Mouse (Mus musculus) ovary, postnatal 10 days (tissue): Measurements from ENCODE around the gene Zfhx3.

Experiments
- DNase-seq: peaks from one replicate; pipeline ENCODE4 v3.0.0; 2022; ENCODE audit warnings: low spot score

Gene Zfhx3

GRCm38 (mm10) chr8:108935834-108936694, 993.6 kb downstream of the Zfhx3 start:
- DNase-seq, result no peak

GRCm38 (mm10) chr8:108936695-108937448, 994.4 kb downstream of the Zfhx3 start:
- no peak for DNase-seq

- no peak for DNase-seq
Measured at GRCm38 (mm10) chr8:108937904-108938455, 995.5 kb downstream of the Zfhx3 start.

GRCm38 (mm10) chr8:108942686-108943085, 1000.2 kb downstream of the Zfhx3 start:
- DNase-seq, result no peak

- no peak for DNase-seq
Measured at GRCm38 (mm10) chr8:108943132-108943531, 1000.7 kb downstream of the Zfhx3 start.

GRCm38 (mm10) chr8:108944312-108944711, 1001.9 kb downstream of the Zfhx3 start:
- DNase-seq, result no peak

- no peak for DNase-seq
Measured at GRCm38 (mm10) chr8:108950311-108950710, 1007.9 kb downstream of the Zfhx3 start.

- no peak for DNase-seq
Measured at GRCm38 (mm10) chr8:108951560-108951959, 1009.1 kb downstream of the Zfhx3 start.

GRCm38 (mm10) chr8:108956416-108956815, 1014.0 kb downstream of the Zfhx3 start:
- no peak for DNase-seq

GRCm38 (mm10) chr8:108962516-108962915, 1020.1 kb downstream of the Zfhx3 start:
- no peak for DNase-seq

GRCm38 (mm10) chr8:108963181-108963580, 1020.7 kb downstream of the Zfhx3 start:
- no peak for DNase-seq

- DNase-seq, result no peak
Measured at GRCm38 (mm10) chr8:108966041-108966440, 1023.6 kb downstream of the Zfhx3 start.

- no peak for DNase-seq
Measured at GRCm38 (mm10) chr8:108973639-108974325, 1031.3 kb downstream of the Zfhx3 start.

- DNase-seq, result no peak
Measured at GRCm38 (mm10) chr8:108977693-108978361, 1035.4 kb downstream of the Zfhx3 start.

- no peak for DNase-seq
Measured at GRCm38 (mm10) chr8:108978362-108978750, 1035.9 kb downstream of the Zfhx3 start.

- no peak for DNase-seq
Measured at GRCm38 (mm10) chr8:108984904-108985303, 1042.5 kb downstream of the Zfhx3 start.

- DNase-seq, result no peak
Measured at GRCm38 (mm10) chr8:108989841-108990240, 1047.4 kb downstream of the Zfhx3 start.

GRCm38 (mm10) chr8:108990537-108990936, 1048.1 kb downstream of the Zfhx3 start:
- DNase-seq, result no peak

- DNase-seq, result no peak
Measured at GRCm38 (mm10) chr8:108991395-108991794, 1049.0 kb downstream of the Zfhx3 start.

- DNase-seq, result no peak
Measured at GRCm38 (mm10) chr8:108993718-108994117, 1051.3 kb downstream of the Zfhx3 start.

GRCm38 (mm10) chr8:108994187-108994586, 1051.7 kb downstream of the Zfhx3 start:
- no peak for DNase-seq

GRCm38 (mm10) chr8:108994880-108995279, 1052.4 kb downstream of the Zfhx3 start:
- no peak for DNase-seq
